Mouse (Mus musculus): Measurements from ENCODE around the gene App.
A peak's percentile ranks its signal among the peaks of the same experiment; 100 is the strongest.

The App gene

DNA sequence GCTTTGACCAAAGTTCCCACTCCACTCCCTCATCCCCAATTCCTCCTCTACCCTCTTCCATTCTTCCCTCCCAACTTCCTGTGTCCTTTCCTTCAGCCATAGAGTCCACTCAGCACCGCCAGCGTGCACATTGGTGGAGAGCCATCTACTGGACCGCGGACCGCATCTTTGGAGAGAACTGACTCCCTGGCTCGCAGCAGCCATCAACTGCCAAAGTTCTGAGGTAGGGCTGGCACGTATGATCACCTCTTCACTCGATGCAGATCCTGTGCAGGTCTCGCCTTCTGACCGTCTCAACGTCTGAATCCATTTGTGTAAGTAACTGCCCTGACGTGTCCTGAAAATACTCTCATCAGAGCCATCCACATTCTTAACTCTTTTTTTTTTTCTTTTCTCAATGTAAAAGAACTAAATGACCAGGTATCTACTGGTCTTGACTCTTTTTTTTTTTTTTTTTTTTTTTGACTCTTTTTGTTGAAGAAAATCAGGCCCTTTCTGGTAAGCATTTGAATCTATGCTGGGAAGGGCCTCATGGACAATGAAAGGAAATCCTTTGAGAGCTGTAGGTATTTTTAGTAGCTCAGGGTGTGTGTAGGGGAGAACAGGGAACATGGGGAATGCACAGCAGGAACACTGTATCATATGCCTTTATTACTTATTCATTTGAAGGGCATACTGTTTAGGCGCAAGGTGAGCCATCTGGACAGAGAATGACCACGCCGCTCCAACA lies 200.0 kb downstream of the App start:
- DNase-seq (ENCODE audit: low spot score in 2 of 2), result no peak

DNA sequence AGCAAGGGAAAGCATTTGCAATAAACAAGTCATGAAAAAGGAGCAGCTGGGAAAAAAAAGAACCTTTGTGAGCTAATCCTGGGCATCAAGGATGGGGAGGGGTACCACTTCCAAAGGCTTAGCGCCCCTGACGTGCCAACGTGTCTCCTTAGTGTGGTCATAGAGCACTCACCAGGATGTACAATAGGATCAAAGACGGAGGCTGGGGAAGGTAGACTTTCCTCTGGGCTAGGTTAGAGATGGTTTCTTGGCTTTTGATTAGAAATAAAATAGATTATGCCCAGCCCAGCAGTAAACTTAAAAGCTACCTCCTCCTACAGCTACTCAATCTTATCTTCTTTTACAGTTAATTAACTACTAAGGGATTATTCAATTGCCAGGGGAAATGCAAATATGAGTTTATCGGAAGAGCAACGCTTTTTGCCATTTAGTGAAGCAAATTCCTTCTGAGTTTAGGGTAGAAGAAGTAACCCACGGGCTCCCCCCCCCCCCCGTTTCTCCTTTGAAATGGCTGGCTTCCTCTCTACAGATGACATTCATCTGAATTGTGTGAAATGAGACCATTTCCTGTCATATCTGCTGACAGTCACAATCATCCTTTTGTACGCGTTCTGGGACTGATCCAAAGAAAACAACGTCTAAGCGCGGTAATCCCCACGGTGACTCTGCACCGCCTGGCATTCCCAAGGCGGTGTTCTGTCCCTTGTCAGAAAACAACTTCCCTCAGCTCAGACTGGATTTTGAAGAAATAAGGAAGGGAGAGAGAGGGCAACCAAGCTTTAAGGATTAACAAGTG lies 201.8 kb downstream of the App start:
- no peak for DNase-seq (ENCODE audit: low spot score in 2 of 2)

DNA sequence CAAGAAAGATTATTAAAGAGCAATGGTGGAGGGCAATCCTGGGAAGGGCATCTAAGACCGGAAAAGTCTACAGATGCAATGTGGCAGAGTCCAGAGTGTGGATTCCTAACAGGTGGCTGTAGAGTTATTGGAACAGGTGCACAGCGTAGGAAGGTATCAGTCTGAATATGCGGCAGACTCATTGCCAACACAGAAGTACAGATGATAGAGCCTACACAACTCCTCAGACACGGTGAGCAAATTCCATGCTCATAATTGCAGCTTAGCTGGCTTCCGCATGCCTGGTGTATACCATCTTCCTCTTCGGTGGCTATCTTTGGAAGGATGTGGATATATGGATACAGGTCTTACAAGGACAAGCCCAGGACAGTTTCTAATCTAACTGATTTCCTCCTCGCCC lies 204.5 kb downstream of the App start:
- DNase-seq (ENCODE audit: low spot score in 2 of 2), result no peak

DNA sequence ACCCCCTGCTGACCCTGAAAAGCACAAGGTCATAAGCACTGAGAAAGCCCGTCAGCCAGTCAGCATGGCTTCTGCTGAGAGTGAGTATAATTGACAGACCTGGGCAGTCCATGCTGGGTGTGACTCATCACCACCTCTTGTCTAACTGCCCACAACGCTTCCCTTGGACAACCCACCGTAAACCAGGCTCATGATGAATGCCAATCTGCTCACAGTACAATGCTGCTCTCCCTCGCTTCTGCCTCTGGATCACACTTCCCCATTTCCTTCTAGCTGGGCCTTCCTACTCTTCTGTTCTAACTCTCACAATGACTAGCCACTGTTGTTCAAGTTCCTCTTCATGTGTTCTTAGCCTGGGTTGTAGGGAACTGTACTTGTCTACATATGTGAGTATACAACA lies 206.6 kb downstream of the App start:
- DNase-seq (ENCODE audit: low spot score in 2 of 2), result no peak

DNA sequence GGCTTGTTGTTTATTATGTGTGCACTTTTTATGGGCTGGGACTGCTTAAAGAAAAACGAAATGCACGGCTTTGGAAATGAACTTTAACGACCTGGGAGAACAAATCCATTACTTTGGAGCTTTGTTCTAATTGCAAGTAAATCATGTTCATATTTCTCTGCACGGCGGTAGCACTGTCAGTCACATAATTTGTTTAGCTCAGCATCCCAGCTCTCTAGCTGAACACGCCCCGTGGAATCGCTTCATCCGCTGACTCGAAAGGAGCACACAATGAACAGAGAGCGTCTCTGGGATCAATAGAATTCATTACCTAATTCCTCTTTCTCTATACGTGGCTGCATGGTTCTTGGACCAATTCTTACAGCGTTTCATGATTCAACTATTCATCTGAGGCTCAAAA lies 207.5 kb downstream of the App start:
- DNase-seq (ENCODE audit: low spot score in 2 of 2), result no peak

DNA sequence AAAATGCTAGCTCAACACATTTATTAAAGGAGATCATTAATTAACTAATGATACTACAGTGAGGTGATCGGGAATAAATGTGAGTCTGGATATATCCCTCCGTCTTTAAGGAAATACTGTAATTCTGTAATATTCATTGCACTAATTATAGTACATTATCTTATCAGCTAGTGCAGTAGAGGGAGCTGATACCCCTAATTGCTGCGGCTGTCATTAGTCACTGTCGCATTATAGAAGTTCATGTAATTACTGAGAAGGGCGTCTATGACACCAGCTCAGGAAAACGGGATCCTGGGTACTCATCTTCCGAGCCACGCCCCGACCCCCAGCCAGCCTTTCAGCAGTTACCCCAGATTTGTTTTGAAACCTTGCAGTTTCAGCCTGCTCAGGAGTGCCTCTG lies 209.6 kb downstream of the App start:
- DNase-seq (ENCODE audit: low spot score in 2 of 2), result no peak

DNA sequence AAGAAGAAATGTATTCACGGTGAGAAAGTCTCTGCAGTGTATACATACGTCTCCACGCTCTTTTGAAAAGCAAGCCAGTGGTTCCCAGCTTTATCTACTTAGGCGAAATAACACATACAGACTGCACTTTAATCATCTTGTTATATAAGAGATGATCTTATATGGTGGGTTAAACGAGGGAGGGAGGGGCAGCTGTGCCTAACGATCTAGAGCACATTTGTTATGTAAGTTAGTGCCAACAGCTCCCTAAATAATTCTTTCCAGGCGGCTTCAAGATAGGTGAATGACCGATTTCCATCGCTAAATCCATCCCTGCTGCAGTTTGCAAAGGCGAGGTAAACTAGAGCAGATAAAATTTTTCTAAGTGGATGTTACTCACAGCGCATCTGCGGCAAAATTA lies 210.0 kb downstream of the App start:
- no peak for DNase-seq (ENCODE audit: low spot score in 2 of 2)

DNA sequence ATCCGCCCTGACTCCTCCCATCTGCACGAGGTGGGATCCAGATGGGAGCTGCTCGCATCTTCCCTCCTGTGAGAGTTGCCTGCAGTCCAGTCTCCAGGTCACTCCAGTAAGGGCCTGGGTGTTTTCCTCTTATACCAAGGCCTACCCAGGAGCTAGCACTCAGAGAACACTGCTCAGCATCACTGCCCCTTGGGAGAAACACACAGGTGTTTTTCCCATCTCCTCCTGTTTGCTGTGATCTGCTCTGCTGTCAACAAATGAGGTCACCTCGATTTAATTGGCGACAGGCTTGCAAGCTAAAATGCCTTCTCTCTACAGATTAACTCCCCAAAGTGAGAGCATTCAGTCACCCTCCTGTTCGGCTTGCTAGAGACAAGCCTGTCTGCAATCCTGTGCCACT lies 216.3 kb downstream of the App start:
- DNase-seq (ENCODE audit: low spot score in 2 of 2), result no peak

DNA sequence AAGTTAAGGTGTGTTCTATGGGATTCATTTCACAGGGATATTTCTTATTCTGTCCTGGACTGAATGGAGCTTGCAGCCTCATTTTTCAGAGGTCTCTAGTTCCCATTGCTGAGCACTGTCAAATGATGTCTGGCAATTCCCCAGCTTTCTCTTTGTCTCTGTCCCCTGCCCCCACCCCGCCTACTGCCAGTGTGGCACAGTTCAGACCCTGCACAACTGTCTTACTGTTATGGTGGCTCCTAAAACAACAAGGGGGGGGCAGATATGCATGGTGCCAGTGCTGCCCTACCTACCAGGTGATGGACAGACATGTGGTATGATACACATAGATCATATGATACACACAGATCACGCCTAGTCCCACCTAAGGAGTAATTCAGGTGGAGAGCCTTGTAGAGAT lies 216.9 kb downstream of the App start:
- no peak for DNase-seq (ENCODE audit: low spot score in 2 of 2)

DNA sequence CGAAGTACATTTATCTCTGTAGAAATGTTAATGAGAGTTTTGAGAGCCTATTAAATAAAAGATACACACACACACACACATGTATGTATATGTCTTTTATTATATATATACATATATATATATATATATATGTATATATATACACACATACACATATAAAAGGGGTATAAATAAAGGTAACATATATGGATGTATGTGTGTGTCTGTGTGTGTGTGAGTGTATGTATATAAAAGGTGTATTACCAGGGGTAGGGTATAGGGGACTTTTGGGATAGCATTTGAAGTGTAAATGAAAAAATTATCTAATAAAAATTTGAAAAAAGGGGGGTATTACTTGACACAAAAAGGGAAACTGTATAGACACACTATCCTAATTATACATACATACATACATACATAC lies 217.7 kb downstream of the App start:
- no peak for DNase-seq (ENCODE audit: low spot score in 2 of 2)

DNA sequence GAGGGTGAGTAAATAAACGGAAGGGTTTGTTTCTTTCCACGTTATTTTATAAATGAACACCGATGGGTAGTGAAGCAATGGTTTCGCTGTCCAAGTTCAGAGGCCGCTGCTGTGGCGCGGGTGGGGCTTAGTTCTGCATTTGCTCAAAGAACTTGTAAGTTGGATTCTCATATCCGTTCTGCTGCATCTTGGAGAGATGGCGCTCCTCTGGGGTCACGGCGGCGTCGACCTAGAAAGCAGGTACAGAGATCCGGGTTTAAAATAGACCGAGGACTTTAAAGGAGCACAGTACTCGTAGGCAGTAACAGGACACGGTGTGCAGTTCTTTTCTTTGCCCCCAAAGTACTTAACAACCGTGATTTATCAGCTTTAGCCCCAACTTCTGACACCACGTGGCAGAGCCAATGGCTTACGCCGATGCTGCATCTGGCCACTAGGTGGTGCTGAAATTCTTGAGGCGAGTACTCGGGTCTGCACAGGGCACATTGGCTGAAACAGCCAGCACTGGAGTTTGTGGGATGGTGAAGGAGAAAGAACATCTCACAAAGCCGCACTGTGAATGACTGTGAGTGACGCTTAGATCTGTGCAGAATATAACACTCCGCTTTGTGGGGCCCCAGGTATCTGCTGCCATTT lies 218.2 kb downstream of the App start:
- DNase-seq (ENCODE audit: low spot score in 2 of 2), result peak; percentile 91 to 92

DNA sequence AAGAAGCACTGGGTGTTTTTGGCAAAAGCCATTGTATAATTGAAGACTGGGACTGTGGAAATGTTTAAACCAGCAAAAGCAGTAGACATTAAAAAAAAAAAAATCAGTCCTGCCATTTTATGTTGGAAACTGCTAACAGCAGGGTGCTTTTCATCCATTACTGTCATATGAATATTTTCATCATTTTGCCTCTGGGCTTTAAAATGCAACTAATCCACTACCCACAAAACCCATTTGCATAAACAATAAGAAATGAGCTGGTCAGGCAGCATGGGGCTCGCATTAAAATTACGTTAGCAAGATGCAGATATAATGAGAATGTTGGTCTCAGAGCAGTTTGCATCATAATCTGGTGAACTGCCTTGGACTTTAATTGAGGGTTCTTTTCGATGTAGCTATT lies 242.5 kb downstream of the App start:
- no peak for DNase-seq (ENCODE audit: low spot score in 2 of 2)

DNA sequence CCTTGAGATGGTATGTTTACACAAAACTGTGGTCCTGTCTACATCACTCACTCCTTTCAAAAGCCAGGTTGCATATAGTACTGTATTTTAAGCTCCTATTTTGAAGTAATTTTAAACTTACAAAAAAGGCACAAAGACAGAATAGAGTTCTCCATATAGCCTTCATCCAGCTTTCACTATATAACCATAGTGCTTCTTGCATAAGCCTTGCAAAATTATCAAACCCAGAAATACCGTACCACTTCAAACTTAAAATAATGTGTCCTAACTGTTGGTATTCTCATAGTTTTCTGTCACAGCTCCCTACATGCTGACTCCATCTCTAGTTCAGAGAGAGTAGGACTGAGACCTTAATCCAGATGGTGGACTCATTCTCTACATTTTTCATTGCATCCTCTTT lies 245.7 kb downstream of the App start:
- no peak for DNase-seq (ENCODE audit: low spot score in 2 of 2)

DNA sequence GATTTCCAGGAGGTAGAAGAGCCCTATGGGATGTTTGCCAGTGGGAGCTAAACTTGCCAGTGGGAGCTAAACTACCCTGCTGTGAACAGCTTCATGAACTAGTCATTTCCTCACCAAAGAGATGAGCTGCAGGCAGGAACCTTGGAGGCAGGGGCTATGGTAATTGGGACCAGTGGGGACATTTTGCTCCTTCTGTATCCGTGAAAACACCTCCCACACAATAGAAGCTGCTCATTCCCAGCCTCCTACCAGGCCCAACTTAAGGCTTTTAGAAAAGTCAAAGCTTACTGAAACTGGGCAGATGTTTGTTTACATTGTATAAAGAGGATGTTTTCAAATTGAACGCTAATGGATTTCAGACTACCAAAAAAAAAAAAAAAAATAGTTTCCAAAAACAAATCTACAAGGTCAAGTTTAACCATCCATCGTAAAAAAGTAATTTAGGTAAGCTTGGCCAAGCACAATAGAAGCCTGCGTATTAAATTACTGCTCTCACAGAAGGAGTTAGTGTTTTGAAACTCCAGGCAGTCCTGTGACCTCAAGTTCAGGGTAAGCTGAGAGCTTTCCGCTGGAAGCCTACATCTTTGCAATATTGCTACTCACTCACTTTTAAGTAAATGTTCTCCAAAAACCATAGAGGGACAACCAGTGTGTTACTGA lies 253.8 kb downstream of the App start:
- DNase-seq (ENCODE audit: low spot score in 2 of 2), result no peak

DNA sequence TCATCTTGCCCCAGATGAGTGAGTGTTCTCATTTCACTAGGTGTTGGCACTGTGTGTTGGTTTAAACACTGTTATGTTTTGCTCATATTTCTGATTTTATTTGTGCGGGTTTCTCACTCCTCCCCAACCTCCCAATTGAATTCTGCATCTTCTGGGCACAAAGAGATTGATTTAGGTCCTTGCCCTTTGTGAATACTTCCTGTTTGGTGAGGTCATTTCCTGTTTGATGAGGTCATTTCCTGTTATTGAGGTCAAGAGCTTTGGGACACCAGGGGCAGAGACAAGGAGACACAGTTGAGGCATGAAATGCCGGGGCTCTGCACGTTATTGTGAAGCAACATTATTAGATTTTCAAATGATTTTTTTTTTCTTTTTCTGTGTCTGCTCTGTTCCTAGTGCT lies 254.5 kb downstream of the App start:
- no peak for DNase-seq (ENCODE audit: low spot score in 2 of 2)

DNA sequence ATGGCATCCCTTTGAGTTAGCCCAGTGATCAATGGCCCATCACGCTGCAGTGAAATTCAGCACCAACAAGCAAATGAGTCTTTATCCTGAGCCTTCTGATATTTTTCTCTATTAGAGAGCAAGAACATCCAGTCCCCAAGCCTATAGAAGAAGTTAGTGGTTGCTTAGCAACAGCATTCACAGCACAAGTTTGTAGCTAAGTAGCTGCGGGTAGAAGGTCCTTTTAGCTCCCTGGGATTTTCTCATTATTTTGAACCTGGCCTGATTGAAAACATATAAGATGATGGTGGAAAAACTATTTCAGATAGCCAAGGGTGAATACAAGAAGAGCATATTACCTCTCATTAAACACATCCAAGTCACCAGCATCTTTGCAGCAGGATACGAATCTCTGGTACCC lies 256.8 kb downstream of the App start:
- DNase-seq (ENCODE audit: low spot score in 2 of 2), result no peak

DNA sequence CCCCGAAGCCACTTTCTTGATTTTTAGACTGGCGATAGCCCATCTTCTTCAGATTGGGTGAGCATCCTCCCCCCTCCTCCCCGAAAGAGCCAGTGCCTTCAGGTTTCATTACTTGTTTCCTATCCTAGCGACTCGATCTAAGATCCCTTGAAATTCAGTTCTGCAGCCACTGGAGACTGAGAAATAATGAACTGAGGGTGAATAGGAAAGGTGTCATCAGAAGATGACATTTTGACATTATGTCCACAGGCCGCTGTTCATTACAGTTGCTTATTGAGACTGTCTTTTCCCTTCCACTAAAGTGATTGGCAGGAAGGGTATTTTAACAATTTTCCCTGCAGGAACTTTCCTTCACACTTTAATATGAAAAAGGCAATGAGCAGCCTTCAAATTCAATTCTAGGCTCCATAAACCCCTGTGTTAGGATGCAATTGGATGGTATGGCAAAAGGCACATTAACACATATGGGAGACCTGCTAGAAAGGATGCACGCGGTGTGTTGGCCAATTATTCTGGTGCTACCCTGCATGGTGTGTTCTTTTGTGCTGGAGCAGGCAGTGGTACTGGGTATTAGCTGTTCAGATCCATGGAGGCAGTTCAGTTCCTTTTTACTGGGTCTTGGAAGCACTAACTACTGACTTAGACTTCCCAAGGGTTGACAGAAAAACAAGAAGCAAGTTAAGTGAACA lies 261.9 kb downstream of the App start:
- no peak for DNase-seq (ENCODE audit: low spot score in 2 of 2)

DNA sequence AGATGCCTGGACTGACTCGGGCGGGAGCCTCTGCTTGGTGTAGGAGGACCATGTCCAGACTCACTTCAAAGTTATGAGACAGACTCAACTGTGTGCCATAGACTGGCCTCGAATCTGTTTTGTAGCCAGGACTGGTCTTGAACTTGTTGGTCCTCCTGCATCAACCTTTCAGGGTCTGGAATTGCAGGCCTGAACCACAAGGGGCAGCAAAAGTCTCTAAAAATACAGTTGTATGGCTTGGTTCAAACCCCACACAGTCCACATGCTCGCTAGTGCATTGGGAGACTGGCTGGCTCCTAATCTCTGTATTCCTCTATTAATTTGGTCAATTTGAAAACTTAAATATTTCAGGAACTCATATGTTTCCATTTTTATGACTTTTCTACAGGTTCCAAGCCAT lies 270.6 kb downstream of the App start:
- no peak for DNase-seq (ENCODE audit: low spot score in 2 of 2)

Data from right cerebral cortex, postnatal 10 days (tissue).